Mouse (Mus musculus) lung, postnatal 10 days (tissue): ENCODE results near the gene Anapc7.

Experiments
- DNase-seq: peaks from one replicate; pipeline ENCODE4 v3.0.0; 2021

Gene Anapc7

DNA sequence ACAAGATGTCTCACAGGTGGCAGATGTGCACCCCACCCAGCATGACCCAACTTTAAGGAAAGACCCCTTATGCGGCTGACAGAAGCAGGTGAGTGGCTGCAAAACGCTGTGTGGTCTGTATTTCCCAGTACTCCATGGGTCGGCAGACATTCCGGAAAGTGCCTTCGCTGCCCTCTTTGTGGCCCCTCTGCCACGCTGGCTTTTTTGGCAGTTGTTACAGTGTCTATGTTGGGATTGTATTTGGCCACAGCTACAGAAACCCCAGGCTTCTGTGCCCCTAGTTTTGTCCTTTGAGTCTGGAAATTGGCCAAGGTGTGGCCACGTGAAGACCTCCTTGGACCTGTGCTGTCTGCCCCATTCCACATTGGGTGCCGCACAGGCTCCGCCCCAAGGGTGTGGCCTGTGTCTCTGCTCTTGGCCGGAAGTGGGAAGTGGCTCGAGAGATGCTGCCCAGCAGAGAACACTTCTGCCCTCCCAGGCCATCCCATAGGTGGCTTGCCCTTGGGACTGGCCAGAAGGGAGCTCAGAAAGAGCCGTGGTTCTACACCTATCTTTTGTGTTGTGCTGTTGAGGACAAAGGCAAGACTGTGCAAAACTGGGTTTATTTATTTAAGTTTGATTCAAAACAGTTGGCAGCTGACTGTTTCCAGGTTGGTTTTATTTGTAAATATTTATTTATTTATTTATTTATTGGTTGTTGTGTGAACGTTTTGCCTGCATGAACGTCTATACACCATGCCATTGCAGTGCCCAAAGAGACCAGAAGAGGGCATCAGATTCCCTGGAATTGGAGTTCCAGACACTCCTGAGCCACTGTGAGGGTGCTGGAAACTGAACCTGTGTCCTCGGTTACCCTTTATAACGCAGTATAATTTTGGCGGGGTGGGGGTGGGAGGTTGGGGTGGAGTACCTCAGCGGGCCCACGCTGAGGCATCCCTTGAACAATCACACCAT lies 11.5 kb upstream of the Anapc7 start:
- DNase-seq: peak; percentile 34

DNA sequence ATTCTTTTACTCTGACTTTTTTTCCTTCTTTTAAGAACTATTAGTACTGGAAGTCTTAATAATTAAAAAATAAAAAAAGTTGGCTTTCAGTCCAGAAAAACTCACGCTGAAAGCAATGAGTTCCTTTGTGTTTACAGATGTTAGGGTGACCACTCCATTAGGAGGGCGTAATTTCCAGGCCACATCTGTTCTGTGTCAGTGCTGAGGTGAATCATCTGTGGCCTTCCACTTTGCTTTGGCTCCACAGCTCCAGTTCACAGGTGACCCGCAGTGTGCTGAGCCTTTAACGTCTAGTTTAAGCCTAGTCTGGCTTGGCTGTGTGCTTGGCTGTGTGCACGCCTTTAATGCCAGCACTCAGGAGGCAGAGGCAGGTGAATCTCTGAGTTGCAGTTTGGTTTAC lies 9.6 kb upstream of the Anapc7 start:
- peak; percentile 11 for DNase-seq

DNA sequence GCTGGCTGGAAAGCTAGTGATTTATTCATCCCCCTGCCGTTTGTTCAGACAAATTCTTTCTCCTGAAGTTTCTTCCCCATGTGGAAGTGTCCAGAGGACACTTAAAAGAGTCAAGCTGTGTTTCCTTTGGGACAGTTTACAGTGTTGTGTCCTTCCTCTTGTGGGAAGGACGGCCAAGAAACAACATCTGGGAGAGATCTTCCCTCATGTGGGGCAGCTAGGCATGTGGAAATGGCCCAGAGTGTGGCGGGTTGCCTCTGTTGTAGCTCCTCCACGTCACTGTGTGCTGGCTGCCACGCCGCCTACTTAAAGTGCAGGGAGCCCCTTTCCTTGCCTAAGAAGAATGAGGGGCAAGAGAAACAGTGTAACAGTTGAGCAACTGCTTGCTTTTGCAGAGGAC lies 8.7 kb upstream of the Anapc7 start:
- peak; percentile 71 for DNase-seq

DNA sequence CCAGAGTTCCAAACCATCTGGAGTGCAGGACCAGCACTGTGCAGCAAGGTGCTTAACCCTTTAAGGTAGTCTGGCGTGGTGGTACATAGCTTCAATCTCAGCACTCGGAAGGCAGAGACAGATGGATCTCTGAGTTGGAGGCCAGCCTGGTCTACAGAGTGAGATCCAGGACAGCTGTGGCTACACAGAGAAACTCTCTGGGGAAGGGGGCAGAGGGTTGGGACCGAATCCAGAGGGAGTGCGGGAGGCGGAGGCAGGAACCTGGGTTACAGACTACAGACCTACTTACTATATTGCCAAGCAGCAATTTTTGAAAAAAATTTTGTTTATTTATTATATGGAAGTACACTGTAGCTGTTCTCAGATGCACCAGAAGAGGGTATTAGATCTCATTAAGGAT lies 7.1 kb upstream of the Anapc7 start:
- no peak for DNase-seq

DNA sequence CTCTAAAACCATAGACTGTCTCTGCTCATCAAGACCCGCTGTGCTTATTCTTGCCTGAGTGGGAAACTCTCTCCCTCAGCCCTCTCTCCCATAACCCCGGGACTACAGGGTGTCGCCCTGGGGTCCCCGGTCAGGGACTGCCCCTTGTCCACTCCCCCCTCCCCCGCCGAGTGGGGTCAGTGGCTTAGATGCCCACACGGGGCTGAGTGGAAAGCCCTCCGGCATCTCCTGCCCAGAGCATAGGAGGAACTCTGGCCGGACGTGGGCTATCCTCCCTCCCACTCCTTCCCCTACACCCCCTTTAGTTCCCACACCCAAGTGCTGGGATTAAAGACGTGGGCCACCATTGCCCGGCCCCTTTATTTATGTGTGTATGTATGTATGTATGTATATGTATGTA lies 6.0 kb upstream of the Anapc7 start:
- no peak for DNase-seq

DNA sequence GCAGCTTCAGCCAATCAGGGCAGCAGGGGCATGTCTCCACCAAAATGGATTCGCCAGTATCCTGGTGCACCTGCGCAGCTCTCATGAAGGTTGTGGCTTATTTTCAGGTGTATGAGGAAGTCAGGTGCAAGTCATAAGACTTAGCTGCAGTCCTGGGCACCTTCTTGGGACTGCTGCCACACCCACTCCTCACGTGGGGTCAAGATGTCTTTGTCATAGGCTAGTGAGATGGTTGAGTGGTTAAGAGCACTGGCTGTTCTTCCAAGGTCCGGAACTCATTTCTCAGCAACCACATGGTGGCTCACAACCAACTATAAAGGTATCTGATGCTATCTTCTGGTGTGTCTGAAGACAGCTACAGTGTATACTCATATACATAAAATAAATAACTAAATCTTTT lies 817 bp upstream of the Anapc7 start:
- DNase-seq: peak; percentile 11

DNA sequence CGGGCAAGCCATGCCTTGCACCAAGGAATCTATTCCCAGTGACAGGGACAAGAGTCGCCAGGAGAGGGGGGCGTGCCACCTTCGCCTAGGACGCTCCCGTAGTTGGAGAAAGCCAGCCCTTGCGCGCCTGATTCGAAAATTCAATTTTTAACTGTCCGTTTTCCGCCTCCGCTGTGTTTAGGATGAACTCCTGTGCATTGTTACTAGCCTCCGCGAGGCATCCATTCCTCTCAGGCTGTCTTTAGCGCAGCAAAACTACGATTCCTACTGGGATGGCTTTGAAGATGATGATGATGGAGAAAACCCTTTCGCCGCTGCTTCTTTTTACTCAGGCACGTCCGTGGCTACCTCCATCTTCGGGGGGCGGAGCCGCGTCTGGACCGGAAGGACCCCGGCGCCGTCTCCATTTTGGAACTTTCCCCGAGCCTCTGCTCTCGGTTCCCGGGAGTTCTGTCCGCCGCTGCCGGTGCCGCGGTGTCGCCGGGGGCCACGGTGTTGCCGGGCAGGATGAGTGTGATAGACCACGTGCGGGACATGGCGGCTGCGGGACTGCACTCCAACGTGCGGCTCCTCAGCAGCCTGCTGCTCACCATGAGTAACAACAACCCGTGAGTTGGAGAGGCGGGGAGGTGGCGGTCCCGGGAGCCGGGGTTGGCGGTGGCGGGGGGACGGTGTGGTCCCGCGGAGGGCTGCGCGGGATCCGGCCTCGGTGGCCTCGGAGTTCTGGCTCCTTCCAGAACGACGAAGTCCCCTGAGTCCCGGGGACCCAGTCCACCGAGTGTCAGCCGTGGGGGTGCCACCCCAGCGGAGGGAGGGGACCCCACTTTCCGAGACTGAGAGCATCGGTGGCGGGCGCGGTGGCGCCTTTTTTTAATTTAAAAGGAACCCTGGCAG lies 825 bp downstream of the Anapc7 start:
- peak; percentile 94 for DNase-seq

DNA sequence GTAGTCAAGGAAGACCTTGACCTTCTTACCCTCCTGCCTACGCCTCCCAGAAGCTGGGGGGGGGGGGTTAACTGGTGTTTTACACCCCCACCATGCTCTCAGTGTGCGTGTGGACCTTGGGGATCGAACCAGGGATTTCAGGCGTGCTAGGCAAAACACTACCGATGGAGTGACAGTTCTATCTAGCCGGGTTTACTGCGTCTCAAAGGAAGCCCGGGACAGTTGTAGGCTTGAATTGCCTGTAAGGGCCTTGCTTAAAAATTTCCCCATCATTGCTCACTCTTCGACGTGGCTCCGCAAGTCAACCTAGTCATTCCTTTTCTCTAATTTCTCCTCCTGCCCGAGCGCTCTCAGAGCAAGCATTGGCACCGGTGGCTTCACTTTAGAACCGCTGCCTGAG lies 1.6 kb downstream of the Anapc7 start:
- no peak for DNase-seq

DNA sequence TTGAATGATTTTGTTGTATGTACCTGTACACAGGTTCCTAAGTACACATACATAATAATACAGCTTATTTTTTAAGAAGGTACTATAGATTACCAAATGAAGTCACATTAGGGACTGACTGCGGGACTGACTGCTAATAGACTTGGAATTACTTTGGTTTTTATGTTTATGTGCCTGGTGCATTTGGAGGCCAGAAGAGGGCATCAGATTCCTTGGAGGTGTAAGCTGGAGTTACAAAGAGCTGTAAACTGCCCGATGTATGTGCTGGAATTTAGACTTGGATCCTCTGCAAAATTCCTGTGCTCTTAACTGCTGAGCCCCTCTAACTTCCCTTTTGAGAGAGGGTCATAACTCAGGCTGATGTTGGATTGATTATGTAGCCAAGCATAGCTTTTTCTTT lies 4.1 kb downstream of the Anapc7 start:
- no peak for DNase-seq

DNA sequence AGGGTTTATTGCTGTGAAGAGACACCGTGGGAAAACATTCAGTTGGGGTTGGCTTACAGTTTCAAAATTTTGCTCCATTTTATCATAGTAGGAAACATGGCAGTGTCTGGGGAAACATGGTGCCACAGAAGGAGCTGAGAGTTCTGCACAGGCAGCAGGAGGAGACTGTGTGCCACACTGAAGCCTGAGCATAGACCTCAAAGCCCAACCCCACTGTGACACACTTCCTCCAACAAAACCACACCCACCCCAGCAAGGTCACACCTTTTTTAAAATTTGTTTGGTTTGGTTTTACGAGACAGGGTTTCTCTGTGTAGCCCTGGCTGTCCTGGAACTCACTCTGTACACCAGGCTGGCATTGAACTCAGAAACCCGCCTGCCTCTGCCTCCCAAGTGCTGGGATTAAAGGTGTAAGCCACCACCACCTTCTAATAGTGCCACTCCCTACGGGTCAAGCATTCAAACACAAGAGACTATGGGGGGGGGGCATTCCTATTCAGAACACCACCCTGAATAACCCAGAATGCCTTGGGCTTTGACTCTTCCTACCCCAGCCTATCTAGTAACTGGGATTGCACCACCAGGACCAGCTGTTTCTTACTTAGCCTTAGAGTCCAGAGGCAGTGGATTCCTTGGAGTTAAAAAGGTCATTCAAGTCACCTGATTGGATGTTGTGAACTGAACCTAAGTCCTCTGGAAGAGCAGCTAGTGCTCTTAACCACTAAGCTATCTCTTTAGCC lies 8.7 kb downstream of the Anapc7 start:
- no peak for DNase-seq

DNA sequence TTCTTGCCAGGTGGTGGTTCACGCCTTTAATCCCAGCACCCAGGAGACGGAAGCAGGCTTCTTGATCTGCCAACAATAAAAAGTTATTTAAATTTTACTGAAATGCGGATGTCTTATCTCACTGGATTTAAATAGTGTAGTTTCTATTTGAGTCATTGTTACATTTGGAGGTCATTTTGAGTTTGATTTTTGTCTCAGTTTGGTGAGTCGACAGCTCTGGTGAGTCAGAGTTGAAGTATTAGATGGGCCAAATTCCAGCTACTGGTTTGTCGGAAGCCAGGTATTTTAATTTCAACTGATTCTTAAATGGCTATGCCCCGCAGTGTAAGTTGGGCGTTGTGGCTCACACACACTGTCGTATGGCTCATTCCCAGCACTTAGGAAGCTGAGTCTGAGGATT lies 9.7 kb downstream of the Anapc7 start:
- no peak for DNase-seq

DNA sequence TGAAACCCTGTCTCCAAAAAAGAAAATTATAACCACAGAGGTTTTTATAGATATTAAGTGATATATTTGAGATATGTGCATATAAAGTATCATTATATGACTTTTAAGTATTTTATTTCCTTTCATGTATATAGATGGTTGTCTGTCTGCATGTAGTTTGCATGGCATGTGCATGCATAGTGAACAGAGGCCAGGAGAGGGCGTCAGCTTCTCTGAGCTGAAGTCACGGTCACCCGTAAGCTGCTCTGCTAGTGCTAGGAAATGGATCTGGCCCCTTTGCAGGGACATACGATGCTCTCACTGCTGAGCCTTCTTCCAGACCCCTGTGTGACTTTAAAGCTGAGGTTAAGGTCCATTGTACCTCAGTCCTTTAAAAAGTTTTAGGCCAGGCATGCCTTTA lies 13.0 kb downstream of the Anapc7 start:
- DNase-seq: no peak

DNA sequence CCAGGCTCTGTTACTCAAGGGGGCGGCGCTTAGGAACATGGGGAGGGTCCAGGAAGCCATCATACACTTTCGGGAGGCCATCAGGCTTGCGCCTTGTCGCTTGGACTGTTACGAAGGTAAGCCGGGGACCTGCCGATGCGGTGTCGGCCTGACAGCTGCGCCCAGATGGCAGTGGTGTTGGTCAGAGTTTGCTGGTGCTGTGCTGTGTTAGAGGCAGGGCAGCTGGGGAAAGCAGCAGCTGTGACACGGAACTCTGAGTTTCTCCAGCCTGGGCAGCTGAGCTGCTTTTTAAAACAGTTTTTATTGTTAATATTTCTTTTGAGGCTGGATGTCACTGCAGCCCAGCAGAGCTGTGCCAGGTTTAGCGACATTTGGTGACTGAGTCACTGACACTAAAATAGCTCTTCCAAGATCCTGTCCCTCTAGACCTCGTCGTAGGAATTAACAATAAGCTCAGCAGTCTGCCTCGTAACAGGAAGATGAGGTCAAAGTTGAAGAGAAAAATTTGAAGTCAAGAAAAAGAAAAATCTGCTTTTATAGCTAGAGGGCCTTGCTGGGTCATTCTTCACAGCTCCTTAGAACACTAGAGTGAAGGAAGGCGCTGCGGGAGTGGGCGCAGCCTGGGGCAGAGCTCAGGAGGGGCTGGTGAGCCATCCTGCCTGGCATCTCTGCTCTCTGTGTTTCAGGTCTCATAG lies 18.1 kb downstream of the Anapc7 start:
- DNase-seq: peak; percentile 69

DNA sequence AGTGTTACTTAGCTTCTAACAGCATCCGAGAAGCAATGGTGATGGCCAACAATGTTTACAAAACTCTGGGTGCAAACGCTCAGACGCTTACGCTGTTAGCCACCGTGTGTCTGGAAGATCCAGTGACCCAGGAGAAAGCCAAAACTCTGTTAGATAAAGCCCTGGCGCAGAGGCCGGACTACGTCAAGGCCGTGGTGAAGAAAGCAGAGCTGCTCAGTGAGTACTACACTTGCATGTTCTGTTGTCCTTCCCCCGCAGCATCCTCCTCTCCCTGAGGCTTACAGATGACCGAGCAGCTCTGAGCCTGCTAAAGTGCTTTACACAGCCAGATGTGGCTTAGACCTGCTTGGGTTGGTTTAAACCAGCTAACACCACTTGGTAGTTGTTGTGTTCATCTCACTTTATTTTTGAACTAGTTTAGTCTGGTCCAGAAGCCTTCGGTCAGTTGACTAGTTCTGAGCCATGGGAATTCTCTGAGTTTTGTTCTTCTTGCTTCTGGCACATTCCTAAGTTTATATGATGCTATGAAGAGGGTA lies 18.7 kb downstream of the Anapc7 start:
- peak; percentile 66 for DNase-seq

DNA sequence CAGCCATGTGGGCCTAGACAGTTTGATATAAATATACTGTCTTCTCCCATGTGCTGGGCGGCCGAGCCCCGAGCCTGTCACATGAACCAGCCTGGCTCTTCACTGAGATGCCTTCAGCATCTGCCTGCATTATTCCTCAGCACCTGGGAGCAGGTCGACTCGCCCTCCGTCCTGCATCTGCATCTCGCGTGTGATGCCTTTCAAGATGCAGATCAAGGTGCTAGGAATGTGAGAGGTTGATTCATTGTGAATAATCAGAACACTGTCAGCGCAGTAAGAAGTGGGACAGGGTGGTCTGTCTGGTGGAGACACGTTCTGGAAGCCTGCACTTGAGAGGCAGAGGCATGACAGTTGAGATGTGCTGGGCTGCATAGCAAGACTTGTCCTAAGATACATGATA lies 23.0 kb downstream of the Anapc7 start:
- DNase-seq: no peak

DNA sequence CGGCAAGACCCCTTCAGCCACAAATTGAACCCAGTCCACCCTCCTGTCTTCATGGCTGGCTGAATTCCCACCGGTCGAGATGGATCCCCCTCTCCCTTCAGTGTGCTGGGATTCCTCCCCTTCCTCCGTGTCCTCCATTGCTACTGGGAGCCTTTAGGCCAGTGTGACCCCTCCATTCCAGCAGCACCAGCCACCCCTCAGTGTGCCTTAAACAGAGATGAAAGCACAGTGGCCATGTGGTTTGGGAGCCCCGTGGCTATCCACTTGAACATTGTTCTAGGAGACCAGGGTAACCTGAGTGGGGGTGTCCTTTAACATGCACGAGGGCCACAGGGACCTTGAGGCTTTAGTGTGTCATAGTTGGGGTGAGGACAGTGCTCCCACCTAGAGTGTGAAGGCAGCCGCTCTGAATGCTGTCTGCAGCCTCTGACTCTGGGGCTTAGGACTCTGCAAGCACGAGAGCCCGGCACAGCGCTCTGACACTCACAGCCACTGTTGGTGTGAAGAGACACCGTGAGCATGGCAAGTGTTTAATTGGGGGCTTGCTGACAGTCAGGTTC lies 23.6 kb downstream of the Anapc7 start:
- DNase-seq: no peak

DNA sequence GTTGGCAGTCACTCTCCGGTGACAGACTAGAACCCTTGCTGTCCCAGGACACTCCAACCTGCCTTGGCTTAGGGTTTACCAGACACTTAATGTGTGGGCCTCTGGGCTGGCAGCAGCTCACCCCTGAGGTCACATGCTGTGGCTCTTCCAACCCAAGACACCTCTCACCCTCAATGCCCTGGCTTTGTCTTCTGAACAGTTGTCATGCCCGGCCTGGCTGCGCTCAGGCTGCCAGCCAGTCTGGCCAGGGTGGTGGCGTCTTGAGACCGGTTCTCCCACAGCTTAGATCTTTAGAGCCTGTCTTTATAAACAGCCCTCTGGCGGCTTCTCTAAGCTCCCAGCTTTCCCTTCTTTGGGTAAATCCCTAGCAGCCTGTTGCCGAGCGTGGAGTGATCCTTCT lies 26.4 kb downstream of the Anapc7 start:
- DNase-seq: peak; percentile 54

DNA sequence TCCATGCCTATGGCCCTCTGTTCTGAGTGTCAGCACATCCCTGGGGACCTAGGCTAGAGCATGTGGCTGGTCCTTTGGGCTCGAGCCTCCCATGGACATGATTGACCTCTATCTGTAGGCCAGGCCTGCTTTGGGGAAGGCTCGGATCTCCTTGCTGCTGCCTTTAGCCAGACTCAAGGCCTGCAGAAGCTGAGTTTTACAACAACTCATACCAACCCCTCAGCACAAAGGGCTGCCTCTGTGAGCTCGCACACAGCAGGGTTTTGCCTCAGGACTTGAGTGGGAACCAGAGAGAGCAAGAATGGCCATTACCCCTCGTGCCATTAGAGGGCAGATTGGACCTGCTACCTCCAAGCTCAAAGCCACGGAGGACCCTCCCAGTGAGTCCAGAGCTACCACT lies 27.4 kb downstream of the Anapc7 start:
- no peak for DNase-seq

DNA sequence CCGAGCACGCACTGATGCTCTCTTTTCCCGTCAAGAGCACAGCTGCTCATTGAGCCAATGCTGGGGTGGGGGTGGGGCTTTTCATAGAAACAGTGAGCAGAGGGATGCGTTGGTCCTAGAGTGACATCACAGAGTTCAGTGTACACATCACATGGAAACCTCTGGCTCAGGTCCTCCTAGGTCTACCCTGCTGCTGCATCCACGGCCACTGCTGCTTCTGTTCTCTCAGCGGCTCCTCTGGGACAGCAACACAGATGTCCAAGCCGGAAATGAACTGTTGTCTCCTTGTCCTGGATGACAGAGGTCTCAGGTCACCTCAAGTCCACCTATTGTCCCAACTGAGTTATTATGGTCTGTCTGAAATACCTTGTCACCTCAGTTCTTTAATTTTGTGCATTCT lies 28.5 kb downstream of the Anapc7 start:
- DNase-seq: no peak

DNA sequence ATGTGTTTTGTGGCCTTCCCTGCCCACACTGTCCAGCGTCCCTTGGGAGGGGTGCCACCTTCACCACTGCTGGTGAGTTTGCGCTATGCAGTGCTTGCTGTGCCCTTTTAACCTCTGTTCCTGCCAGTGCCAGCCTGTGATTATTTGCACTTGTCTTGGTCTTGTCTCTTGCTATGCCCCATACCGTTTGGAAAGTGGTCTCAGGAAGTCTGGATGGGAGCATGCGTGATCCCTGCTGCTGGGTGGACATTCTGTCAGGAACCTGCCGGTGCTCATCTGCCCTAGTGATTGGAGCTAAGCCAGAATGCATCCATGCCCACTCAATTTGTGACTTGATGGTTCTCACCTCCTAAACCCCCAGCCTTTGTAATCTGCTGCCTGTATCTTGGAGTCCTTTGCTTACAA lies 29.4 kb downstream of the Anapc7 start:
- no peak for DNase-seq

DNA sequence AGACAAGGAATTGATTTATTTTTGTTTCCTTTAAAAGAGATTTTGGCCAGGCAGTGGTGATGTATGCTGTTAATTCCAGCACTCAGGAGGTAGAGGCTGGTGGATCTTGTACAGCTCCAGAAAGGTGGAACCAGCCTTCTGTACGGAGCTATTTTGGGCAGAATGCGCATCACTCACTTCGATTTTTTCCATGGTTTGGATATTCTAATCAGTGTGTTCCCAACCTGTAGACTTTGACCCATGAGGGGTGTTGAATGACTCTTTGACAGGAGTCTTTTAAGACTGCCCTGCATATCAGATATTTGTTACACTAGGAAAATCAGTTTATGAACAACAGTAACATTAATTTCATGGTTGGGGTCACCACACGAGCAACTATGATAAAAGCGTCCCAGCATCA lies 29.8 kb downstream of the Anapc7 start:
- no peak for DNase-seq

DNA sequence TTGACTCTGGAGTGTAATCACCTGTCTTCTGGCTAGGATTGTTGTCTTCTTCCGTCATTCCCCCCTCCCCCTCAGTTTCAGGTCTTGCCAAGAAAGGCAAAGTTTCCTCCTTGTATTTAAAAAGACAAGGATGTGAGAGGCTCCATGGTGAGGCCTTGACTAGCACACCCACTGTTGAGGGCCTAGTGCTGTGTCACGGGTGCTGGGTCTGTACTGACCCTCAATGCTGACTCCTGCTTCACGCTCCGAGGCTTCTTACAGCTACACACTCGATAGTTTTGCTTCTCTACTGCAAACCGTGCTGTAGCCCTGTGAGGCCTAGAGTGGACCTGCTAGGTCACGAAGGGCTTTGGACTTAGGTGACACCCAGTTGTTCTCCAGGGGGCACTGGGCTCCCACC lies 30.7 kb downstream of the Anapc7 start:
- no peak for DNase-seq
